Comparison of ENCODE assay signal across 20 mouse cellular contexts in the genomic region with DNA sequence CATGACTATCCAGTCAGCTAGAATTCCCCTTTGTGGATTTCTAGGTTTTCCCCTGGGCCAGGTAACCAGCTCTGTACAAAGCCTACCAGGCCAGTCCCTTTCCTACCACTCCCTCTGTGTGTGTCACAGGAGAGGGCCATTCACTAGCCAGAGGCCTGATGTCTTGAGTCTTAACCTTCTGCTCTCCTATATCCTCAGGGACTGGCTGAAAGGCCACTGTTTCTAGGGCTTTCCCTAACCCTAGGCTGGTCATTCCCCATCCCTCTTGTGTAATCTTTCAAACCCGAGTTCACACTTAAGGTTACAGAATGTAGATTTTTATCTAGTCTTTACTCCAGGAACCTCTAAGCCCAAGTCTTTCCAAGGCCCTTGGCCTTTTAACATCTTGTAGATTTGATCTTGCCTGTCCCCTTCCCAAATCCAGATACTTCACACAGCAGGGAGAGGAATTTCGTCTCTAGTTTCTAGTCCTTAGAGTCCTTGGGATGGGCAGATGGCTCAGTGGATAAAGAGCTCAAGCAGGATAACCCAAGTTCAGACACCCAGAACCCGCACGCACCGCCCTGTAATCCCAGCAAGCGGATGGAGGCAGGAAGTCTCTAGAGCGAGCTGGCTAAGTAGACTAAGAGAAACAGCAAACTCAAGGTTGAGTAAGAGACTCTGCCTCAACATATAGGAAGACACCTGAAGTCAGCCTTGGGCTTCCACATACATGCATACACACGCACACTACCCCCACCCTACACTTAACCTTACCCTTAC. TPM values are rescaled to one million over a fixed set of nuclear protein-coding genes. Genes with fewer than 3 reads are reported as not detected.
DNase-seq lines count a peak whose midpoint lies in the region; ATAC-seq lines count a peak whose summit lies in the region.
"Had no signal": no experiment of that assay in that cellular context is flagged by ENCODE, and none has a peak within 500 bp of the region (broad histone marks: within the 10 kb centered on the region; RNA-seq: fewer than 3 reads in every experiment).

No protein-coding gene starts in this region.

- peaks cover 63% of the 10 kb centered on the region for H3K4me1 ChIP-seq in erythroblast, embryonic 14.5 days (ENCODE audit: control insufficient read depth)
- peaks cover 9% of the 10 kb centered on the region for H3K4me1 ChIP-seq in kidney, embryonic 16.5 days (ENCODE audit: insufficient read depth, low read length)
- peaks cover 20% of the 10 kb centered on the region for H3K4me1 ChIP-seq in intestine, embryonic 16.5 days (ENCODE audit: control insufficient read depth, insufficient read depth, low read length)
- peaks cover 14% of the 10 kb centered on the region for H3K4me1 ChIP-seq in hindbrain, embryonic 14.5 days (replicated peaks; ENCODE audit: control insufficient read depth, insufficient read depth, low read length)

- H3K4me2 ChIP-seq in kidney, embryonic 16.5 days (replicated peaks; ENCODE audit: low read depth, low read length): 0 out of 2 replicates have a peak overlapping the region, but pooled peaks have one; percentile 58
- peak overlapping the region; percentile 76 for H3K4me2 ChIP-seq in intestine, embryonic 16.5 days (ENCODE audit: low read depth, low read length)
- no peak overlapping the region for H3K4me2 ChIP-seq in hindbrain, embryonic 14.5 days (replicated peaks)
- H3K4me2 ChIP-seq: hindbrain, embryonic 13.5 days had no signal

- no peak overlapping the region for H3K9ac ChIP-seq in kidney, embryonic 16.5 days (replicated peaks; ENCODE audit: low read length)
- H3K9ac ChIP-seq in intestine, embryonic 16.5 days (ENCODE audit: low read depth, low read length): peak overlapping the region; percentile 12; the same call in 1 of the 2 replicates
- no peak overlapping the region for H3K9ac ChIP-seq in hindbrain, embryonic 14.5 days

- H3K27ac ChIP-seq in kidney, embryonic 16.5 days (ENCODE audit: low read length): peak overlapping the region; percentile 47; the same call in 1 of the 2 replicates
- H3K27ac ChIP-seq in intestine, embryonic 16.5 days (ENCODE audit: low read length): peak overlapping the region; percentile 61
- H3K27ac ChIP-seq in hindbrain, embryonic 14.5 days: no peak overlapping the region
- H3K27ac ChIP-seq: embryonic facial prominence, embryonic 10.5 days; hindbrain, embryonic 13.5 days had no signal

- H3K4me3 ChIP-seq in erythroblast, embryonic 14.5 days (replicated peaks): peak overlapping the region; percentile 85
- no peak overlapping the region for H3K4me3 ChIP-seq in kidney, embryonic 16.5 days (ENCODE audit: low read length)
- no peak overlapping the region for H3K4me3 ChIP-seq in intestine, embryonic 16.5 days (ENCODE audit: low read length)
- no peak overlapping the region for H3K4me3 ChIP-seq in hindbrain, embryonic 14.5 days (replicated peaks; ENCODE audit: low read length)
- H3K4me3 ChIP-seq: embryonic facial prominence, embryonic 10.5 days; hindbrain, embryonic 13.5 days had no signal

- no peaks in the 10 kb centered on the region for H3K27me3 ChIP-seq in erythroblast, embryonic 14.5 days (ENCODE audit: control insufficient read depth)
- H3K27me3 ChIP-seq in kidney, embryonic 16.5 days (ENCODE audit: insufficient read depth, low read length): no peaks in the 10 kb centered on the region
- H3K27me3 ChIP-seq in intestine, embryonic 16.5 days (replicated peaks; ENCODE audit: control insufficient read depth, insufficient read depth, low read length): no peaks in the 10 kb centered on the region
- H3K27me3 ChIP-seq in hindbrain, embryonic 14.5 days (ENCODE audit: control insufficient read depth, insufficient read depth, low read length): no peaks in the 10 kb centered on the region
- H3K27me3 ChIP-seq: CH12.LX; hindbrain, embryonic 13.5 days had no signal

- ATAC-seq in erythroblast, adult 5-6 weeks (replicated peaks; ENCODE audit: low FRiP score, poor library complexity, severe bottlenecking): no peak
- ATAC-seq in kidney, embryonic 16.5 days (ENCODE audit: low FRiP score, low TSS enrichment): no peak
- no peak for ATAC-seq in intestine, embryonic 16.5 days
- no peak for ATAC-seq in hindbrain, embryonic 14.5 days (ENCODE audit: low FRiP score)
- ATAC-seq: activated CD4-positive, CD25-positive, alpha-beta regulatory T cell, adult 4 months had no signal

- H3K9me3 ChIP-seq in erythroblast, embryonic 14.5 days (ENCODE audit: control insufficient read depth, low read length): no peaks in the 10 kb centered on the region
- H3K9me3 ChIP-seq in kidney, embryonic 16.5 days (ENCODE audit: low read length): no peaks in the 10 kb centered on the region
- no peaks in the 10 kb centered on the region for H3K9me3 ChIP-seq in intestine, embryonic 16.5 days (ENCODE audit: control insufficient read depth, low read length)
- H3K9me3 ChIP-seq in hindbrain, embryonic 14.5 days (ENCODE audit: control insufficient read depth, low read length): no peaks in the 10 kb centered on the region
- H3K9me3 ChIP-seq: embryonic facial prominence, embryonic 10.5 days; hindbrain, embryonic 13.5 days had no signal

- no peak for DNase-seq in kidney, postnatal 14 days
- peak; percentile 25 for DNase-seq in retina, postnatal 1 day
- DNase-seq in hindbrain, embryonic 14.5 days (ENCODE audit: low spot score): no peak
- no peak for DNase-seq in left cerebral cortex, adult 18-20 months (ENCODE audit: low spot score in 2 of 2)
- DNase-seq: cerebellum, adult 11-12 months; cerebellum, postnatal 36 days; gastrocnemius, postnatal 36 days; lung, adult 18-20 months; lung, postnatal 36 days; midbrain, embryonic 14.5 days; right cerebral cortex, postnatal 25 days; thymus, postnatal 36 days had no signal

- 90% methylated on average over 8 of the region's 8 CpGs for WGBS in kidney, embryonic 16.5 days
- WGBS in intestine, embryonic 16.5 days: 87% methylated on average over 8 of the region's 8 CpGs
- 97% methylated on average over 8 of the region's 8 CpGs for WGBS in hindbrain, embryonic 14.5 days

- peaks cover 76% of the 10 kb centered on the region for H3K36me3 ChIP-seq in erythroblast, embryonic 14.5 days (ENCODE audit: control insufficient read depth)
- H3K36me3 ChIP-seq in kidney, embryonic 16.5 days (ENCODE audit: insufficient read depth, low read length): peaks cover 34% of the 10 kb centered on the region
- peaks cover 34% of the 10 kb centered on the region for H3K36me3 ChIP-seq in intestine, embryonic 16.5 days (ENCODE audit: control insufficient read depth, insufficient read depth, low read length)
- H3K36me3 ChIP-seq in hindbrain, embryonic 14.5 days (replicated peaks; ENCODE audit: control insufficient read depth, insufficient read depth): peaks cover 36% of the 10 kb centered on the region

RNA-seq across cellular contexts. Expression of gene Snrpd3, which starts 3.9 kb away (rescaled TPM):
- 2.6 and 3.9 TPM in 2 replicates for polyA plus RNA-seq in erythroblast, embryonic 14.5 days (2012)
- 13.4 and 19.6 TPM in 2 replicates for total RNA-seq in erythroblast, adult 5-6 weeks (2015; ENCODE audit: low replicate concordance)
- total RNA-seq in erythroblast, adult 5-6 weeks (2017; ENCODE audit: low replicate concordance): 17.9 and 18.8 TPM in 2 replicates
- polyA plus RNA-seq in kidney, embryonic 16.5 days (2015; fragmentation: Nextera tagmentation; extraction: Ambion mirVana): 156 and 186 TPM in 2 replicates
- 136 and 144 TPM in 2 replicates for polyA plus RNA-seq in intestine, embryonic 16.5 days (2015; fragmentation: Nextera tagmentation; extraction: Ambion mirVana)
- 118 and 119 TPM in 2 replicates for polyA plus RNA-seq in hindbrain, embryonic 14.5 days (2014; fragmentation: Nextera tagmentation; extraction: Ambion mirVana)
- total RNA-seq in left cerebral cortex, adult 18-20 months (2021): 10 to 100 TPM; 66.6 TPM

RNA-seq across cellular contexts. Expression of gene Gucd1, which starts 4.3 kb away (rescaled TPM):
- polyA plus RNA-seq in erythroblast, embryonic 14.5 days (2012): 14.0 and 14.8 TPM in 2 replicates
- 94.3 and 113 TPM in 2 replicates for total RNA-seq in erythroblast, adult 5-6 weeks (2015; ENCODE audit: low replicate concordance)
- total RNA-seq in erythroblast, adult 5-6 weeks (2017; ENCODE audit: low replicate concordance): 180 and 191 TPM in 2 replicates
- 53.4 and 54.0 TPM in 2 replicates for polyA plus RNA-seq in kidney, embryonic 16.5 days (2015; fragmentation: Nextera tagmentation; extraction: Ambion mirVana)
- 55.5 and 63.0 TPM in 2 replicates for polyA plus RNA-seq in intestine, embryonic 16.5 days (2015; fragmentation: Nextera tagmentation; extraction: Ambion mirVana)
- 23.5 and 23.9 TPM in 2 replicates for polyA plus RNA-seq in hindbrain, embryonic 14.5 days (2014; fragmentation: Nextera tagmentation; extraction: Ambion mirVana)
- total RNA-seq in left cerebral cortex, adult 18-20 months (2021): 10 to 100 TPM; 15.3 to 15.9 TPM

RNA-seq across cellular contexts. Expression of gene Lrrc75b, which starts 46.6 kb away (rescaled TPM):
- not detected in 2 replicates for polyA plus RNA-seq in erythroblast, embryonic 14.5 days (2012)
- total RNA-seq in erythroblast, adult 5-6 weeks (2015; ENCODE audit: low replicate concordance): not detected in 2 replicates
- total RNA-seq in erythroblast, adult 5-6 weeks (2017; ENCODE audit: low replicate concordance): not detected in 2 replicates
- polyA plus RNA-seq in kidney, embryonic 16.5 days (2015; fragmentation: Nextera tagmentation; extraction: Ambion mirVana): 3.3 and 3.8 TPM in 2 replicates
- polyA plus RNA-seq in intestine, embryonic 16.5 days (2015; fragmentation: Nextera tagmentation; extraction: Ambion mirVana): 1.9 and 2.7 TPM in 2 replicates
- 34.5 and 43.5 TPM in 2 replicates for polyA plus RNA-seq in hindbrain, embryonic 14.5 days (2014; fragmentation: Nextera tagmentation; extraction: Ambion mirVana)
- 10 to 100 TPM; 10.2 to 10.5 TPM for total RNA-seq in left cerebral cortex, adult 18-20 months (2021)
- total RNA-seq: CH12.LX had no signal

RNA-seq across cellular contexts. Expression of gene Ggt1, which starts 47.9 kb away (rescaled TPM):
- polyA plus RNA-seq in erythroblast, embryonic 14.5 days (2012): 0.19 TPM in 1 of 2 replicates, not detected in the other
- total RNA-seq in erythroblast, adult 5-6 weeks (2015; ENCODE audit: low replicate concordance): 1.3 and 3.6 TPM in 2 replicates
- total RNA-seq in erythroblast, adult 5-6 weeks (2017; ENCODE audit: low replicate concordance): not detected in 2 replicates
- 244 and 292 TPM in 2 replicates for polyA plus RNA-seq in kidney, embryonic 16.5 days (2015; fragmentation: Nextera tagmentation; extraction: Ambion mirVana)
- 115 and 144 TPM in 2 replicates for polyA plus RNA-seq in intestine, embryonic 16.5 days (2015; fragmentation: Nextera tagmentation; extraction: Ambion mirVana)
- polyA plus RNA-seq in hindbrain, embryonic 14.5 days (2014; fragmentation: Nextera tagmentation; extraction: Ambion mirVana): 1.6 and 1.7 TPM in 2 replicates
- total RNA-seq in left cerebral cortex, adult 18-20 months (2021): 1 to 10 TPM; 3.6 to 4.1 TPM

Comparison
In these comparisons a context has a peak if more than half of its experiments do, and no peak if none do; other contexts are left out.
1. RNA of gene Snrpd3, which starts 3.9 kb away (polyA plus RNA-seq): 156 to 186 TPM in kidney, embryonic 16.5 days, 136 to 144 TPM in intestine, embryonic 16.5 days and 118 to 119 TPM in hindbrain, embryonic 14.5 days; 2.6 to 3.9 TPM in erythroblast, embryonic 14.5 days; every median in the first group is over 10 times any median in the second.